Mouse (Mus musculus) layer of hippocampus, adult 9-11 months (tissue): ENCODE data around the gene Hist1h2bj.

Experiments used
- DNase-seq: peaks from one replicate; pipeline ENCODE4 v3.0.0; 2022

The Hist1h2bj gene

GRCm38 (mm10) chr13:22015479-22016450, 27.2 kb upstream of the Hist1h2bj start:
- peak; percentile 65 for DNase-seq

- DNase-seq: no peak
Measured at GRCm38 (mm10) chr13:22019934-22020835, 22.8 kb upstream of the Hist1h2bj start.

GRCm38 (mm10) chr13:22020901-22021339, 22.1 kb upstream of the Hist1h2bj start:
- DNase-seq: no peak

- no peak for DNase-seq
Measured at GRCm38 (mm10) chr13:22021581-22021980, 21.4 kb upstream of the Hist1h2bj start.

GRCm38 (mm10) chr13:22022241-22022640, 20.8 kb upstream of the Hist1h2bj start:
- DNase-seq: peak; percentile 44

- peak; percentile 54 for DNase-seq
Measured at GRCm38 (mm10) chr13:22026058-22027031, 16.7 kb upstream of the Hist1h2bj start.

GRCm38 (mm10) chr13:22028673-22029460, 14.1 kb upstream of the Hist1h2bj start:
- DNase-seq: peak; percentile 90

GRCm38 (mm10) chr13:22029928-22030327, 13.1 kb upstream of the Hist1h2bj start:
- DNase-seq: no peak

GRCm38 (mm10) chr13:22030493-22030892, 12.5 kb upstream of the Hist1h2bj start:
- no peak for DNase-seq

GRCm38 (mm10) chr13:22033741-22034442, 9.1 kb upstream of the Hist1h2bj start:
- no peak for DNase-seq

- DNase-seq: no peak
Measured at GRCm38 (mm10) chr13:22034443-22035266, 8.4 kb upstream of the Hist1h2bj start.

- DNase-seq: peak; percentile 93
Measured at GRCm38 (mm10) chr13:22035267-22036148, 7.5 kb upstream of the Hist1h2bj start, which contains the start of the genes Hist1h2ah and Hist1h2bk. Hist1h2ah (minus strand) TSS chr13:22035568. Hist1h2bk (plus strand) TSS chr13:22035870.

- DNase-seq: no peak
Measured at GRCm38 (mm10) chr13:22036149-22036956, 6.7 kb upstream of the Hist1h2bj start.

GRCm38 (mm10) chr13:22036986-22037385, 6.0 kb upstream of the Hist1h2bj start:
- DNase-seq: no peak

- DNase-seq: no peak
Measured at GRCm38 (mm10) chr13:22037415-22037814, 5.6 kb upstream of the Hist1h2bj start.

- no peak for DNase-seq
Measured at GRCm38 (mm10) chr13:22039364-22039763, 3.6 kb upstream of the Hist1h2bj start.

GRCm38 (mm10) chr13:22039951-22040463, 3.0 kb upstream of the Hist1h2bj start:
- no peak for DNase-seq
